Mouse (Mus musculus) small intestine, adult 2 months (tissue): ENCODE data around the gene Nudt3.

ENCODE experiments used
- CTCF ChIP-seq: fragments of 200-500 bp; IDR thresholded peaks from 2 replicates; pipeline ENCODE4 v1.5.1; 2012; ENCODE audit warnings: low read depth, mild to moderate bottlenecking, control low read depth, inconsistent platforms, low read length, moderate library complexity, mixed read lengths; ENCODE audit not compliant: insufficient replicate concordance, insufficient read length; ENCODE audit errors: extremely low read depth
- POLR2A ChIP-seq: fragments of 200-500 bp; IDR thresholded peaks from 2 replicates; pipeline ENCODE4 v1.6.1; 2012; ENCODE audit warnings: low read depth, mild to moderate bottlenecking, control low read depth, inconsistent platforms, low read length, moderate library complexity

GRCm38 (mm10) chr17:27578487-27578886 is 44.8 kb downstream of the Nudt3 start:
- TF ChIP-seq POLR2A (no peak), CTCF (no peak)
